Mouse (Mus musculus) layer of hippocampus, adult 9-10 months (tissue): ENCODE results near the gene Xylt1.

Experiments used
- DNase-seq: peaks from one replicate; pipeline ENCODE4 v3.0.0; 2022; ENCODE audit warnings: low spot score

Xylt1 gene

DNA sequence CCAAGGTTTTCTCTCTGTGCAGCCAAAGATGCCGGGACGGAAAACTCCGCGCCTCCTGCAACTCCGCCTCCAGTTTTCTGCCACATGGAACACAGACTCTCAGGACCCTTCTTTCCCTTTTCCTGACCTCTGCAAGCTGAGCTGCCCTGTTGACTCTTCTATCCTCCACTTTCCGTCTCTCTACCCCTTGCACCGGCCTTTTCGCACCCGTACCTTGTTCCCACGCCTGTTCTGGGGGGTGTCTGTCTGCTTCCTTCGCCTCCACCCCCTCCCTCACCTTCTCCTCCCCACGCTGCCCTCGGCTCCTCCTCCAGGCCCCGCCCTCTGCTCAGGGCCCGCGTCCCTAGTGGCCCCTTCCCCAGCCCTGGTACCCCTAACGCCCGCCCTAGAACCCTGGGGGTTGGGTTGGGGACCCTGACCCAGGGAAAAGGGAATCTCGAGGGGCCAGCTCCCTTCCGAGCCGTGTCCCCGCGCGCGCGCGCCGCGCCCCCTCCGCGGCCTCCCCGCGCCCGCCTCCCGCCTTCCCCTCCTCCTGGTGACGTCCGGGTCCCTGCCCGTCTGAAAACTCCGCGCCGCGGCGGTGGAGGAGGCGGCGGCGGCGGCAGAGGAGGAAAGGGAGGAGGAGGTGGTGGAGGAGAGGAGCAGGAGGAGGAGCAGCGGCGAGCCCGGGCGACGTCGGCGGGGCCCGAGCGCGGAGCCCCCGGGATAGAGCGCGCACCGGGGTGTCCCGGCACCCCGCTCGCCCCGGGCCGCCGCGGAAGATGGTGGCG lies at the start of gene Xylt1:
Gene Xylt1 (plus strand): TSS at position 562 of the 770 bp plus-strand sequence.
- no peak for DNase-seq

DNA sequence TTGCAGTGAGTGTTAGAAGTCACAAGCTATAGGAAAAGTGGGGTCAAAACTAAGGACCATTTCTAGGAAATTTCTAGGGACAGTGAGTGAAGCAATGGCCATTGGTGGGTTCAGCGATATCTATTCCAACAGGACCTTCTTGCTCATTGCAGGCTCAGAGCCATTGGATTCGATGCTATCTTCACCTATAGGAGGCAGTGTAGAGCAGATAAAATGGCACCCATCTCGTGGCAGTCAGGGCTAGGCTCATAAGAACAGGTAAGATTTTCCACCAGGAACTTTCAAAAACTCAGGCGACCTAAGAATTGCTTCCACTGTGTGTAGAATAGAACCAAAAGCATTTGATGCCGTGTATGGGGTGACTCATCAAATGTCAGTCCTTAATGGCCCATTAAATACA lies 46.8 kb upstream of the Xylt1 start:
- DNase-seq, result no peak

DNA sequence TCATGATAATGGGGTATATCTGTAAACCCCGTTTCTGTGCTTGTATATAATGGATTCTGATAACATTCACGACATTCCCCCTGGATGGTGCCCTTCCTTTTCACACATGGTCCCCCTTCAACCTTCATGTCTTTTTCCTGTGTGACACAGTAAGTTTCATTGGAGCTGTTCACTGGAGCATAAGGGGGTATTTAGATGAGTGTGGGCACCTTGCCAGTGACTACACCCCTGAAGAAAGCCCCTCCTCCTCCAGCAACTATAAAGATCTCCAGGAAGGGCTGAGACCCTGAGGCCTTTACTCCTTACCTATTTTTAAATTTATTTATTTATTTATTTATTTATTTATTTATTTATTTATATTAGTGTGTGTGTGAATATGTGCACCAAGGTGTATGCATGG lies 24.5 kb upstream of the Xylt1 start:
- DNase-seq, result no peak

DNA sequence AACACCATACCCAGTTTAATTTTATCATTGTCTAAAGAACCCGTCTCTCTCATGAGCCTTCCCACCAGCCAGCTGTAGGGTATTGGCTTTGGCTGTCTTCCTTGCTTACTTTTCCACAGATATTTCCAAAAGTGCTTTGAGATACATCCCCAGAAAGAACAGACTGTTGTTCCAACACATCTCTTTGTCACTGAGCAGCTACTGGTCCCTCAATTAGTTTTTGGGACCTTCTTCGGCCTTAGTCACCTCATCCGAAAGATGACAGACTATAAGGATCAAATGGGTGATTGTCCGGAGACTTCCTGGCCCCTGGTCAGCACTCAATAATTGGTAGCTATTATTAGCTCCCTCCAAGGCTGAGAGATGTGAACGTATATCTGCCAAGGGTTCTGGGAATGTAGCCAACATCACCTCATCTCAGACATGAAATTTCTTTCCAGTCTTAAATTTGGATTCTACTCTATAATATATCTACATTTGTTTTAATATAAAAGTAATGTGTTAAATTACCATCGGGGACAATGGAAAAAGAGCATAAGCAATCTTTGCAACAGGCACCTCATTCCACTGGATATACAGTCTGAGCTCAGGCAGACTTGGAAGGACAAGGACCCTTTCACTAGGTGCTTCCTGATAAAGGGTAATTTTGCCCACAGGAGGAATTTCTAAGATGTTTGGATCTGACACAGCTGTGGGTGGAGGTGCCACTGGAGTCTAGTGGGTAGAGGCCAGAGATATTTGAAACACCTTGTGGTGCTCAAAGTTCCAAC lies 23.2 kb upstream of the Xylt1 start:
- DNase-seq, result no peak

DNA sequence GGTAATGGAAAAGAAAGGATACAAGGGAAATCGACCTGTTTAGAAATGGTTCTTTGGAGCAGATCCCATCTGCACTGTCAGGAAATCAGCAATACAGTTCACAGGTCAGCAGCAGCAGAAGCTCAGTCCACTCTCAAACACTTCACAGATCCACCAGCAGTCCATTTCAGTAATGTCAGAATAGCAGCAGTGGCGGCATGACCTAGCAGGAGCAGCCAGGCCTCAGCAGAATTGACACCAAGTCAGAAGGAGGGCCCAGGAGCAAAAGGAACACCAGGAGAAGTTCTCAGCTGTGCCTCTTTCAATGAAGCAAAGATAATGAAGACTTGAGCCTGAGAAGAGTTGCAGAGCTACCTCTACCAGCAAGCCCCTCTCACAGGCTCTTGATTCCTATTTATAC lies 19.5 kb upstream of the Xylt1 start:
- DNase-seq, result no peak

DNA sequence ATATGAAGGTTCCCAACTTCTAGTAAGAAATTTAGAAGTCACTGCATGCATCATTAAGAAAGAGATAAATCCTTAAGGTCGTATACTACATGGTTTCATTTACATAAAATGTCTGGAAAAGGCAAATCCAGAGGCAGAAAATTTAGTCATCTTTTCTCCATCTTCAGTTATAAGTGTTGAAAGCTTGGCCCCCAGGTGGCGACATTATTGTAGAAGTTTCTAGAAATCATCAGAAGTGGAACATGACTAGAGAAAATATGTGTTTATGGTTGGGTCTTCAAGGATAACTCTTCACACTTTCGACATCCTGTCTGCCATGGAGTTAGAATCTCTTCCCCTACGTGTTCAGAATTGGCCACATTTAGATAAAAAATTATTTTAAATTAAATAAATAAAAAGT lies 18.3 kb upstream of the Xylt1 start:
- DNase-seq, result no peak

DNA sequence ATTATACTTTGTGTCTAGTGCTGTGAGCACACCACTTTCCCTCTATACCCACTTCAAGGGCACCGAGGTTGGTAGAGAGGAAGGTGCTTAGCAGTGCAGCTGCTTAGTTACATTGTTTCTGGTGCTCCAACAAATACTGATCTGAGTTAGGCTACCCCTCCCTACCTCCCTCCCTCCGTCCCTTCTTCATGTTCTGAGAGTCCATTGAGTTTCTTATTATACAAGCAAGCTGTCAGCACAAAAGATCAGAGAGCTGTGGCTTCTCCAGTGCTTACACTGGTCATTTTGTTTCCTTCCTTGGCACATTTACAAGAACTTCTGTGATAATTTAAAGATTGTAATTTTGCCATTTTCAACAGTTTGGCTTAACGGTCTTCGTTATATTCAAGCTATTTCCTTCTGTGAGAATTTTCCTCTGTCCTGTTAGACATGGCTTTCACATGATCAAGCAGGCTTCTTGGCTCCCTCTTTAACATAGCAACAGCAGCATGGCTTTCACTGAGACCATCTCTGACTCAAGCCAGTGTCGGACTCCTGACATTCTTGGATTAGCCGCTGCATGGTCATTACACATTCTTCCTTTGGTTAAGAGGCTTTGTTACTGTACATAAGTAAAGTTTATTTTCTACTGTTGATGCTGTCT lies 12.0 kb upstream of the Xylt1 start:
- DNase-seq, result no peak

DNA sequence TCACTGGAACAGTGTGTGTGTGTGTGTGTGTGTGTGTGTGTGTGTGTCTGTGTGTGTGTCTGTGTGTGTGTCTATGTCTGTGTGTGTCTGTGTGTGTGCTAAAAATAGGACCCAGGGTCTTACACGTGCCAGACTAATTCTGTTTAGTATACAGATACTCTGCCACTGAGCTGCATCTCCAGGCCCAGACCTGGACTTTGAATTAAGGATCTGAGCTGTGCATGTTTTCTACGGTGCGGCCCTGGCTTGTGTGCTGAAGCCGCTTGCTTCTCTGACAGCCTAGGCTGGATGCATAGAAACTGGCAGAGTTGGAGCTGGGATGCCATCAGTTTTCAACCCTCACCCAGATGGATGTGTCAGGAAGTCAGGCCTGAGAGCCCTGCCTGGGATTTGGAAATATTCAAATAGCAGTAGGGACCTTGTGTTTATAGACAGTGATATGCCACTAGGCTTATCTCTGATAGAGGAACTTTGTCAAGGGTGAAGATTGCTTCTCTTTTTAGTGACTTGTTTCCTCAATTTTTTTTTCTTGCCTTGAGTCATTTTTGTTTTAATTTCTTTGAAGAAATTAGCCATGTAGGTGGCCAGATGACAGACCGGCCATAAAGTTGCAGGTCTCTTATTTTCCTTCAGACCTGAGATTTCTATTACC lies 11.4 kb upstream of the Xylt1 start:
- DNase-seq, result no peak

DNA sequence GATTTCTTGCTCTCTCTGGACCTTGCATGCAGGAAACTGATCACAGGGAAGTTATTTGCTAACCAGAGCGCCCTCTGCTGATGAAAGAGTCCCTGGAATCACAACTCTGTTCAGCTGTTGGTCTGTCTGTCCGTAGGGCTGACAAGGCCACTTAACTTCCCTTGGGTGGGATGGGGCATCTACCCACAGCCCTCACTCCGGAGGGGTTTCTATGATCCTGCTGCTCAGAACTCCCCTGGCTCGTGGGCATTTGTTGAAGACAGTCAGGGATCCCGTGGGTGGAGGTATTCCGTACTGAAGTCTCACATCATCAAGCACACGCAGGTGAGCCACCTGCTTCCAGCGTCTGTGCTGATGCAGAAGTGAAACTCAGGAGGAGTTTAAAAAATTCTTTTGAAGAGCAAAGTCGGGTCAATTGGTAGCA lies 4.9 kb upstream of the Xylt1 start:
- peak; percentile 74 for DNase-seq

DNA sequence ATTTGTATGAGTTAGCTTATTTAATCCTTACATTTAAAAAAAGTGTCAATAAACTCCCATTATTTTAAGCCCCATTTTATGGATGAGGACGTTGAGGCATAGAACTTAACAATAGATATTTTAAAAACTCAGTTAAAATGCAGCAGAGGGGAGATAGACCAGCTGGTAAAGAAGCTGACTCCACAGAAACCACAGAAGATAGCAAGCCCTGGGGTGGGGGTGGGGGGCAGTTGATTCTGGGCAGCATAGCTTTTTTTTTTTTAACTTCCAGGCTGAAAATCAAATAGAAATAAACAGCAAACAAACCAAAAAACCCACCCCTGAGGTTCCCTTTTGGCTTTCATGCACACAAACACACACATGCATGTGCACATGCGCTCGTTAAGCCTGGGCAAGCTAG lies 3.6 kb upstream of the Xylt1 start:
- no peak for DNase-seq

DNA sequence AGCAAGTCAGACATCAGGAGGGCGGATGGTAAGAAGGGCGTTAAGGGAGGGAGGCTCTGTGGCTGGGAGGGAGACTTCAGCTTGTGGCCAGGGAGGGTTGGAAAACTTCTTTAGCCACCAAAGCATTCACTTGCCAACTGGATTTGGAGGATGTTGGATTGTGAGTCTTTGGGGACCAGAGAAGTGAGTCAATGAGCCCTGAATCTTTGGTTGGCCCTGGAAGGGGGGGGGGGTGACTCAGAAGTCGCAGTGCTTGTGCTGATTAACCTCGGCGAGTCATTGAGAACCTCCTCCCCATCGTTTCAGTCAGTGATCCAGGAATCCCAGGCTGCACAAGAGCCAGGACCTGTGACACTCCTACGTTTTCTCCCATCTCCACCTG lies 752 bp upstream of the Xylt1 start:
- DNase-seq, result no peak

DNA sequence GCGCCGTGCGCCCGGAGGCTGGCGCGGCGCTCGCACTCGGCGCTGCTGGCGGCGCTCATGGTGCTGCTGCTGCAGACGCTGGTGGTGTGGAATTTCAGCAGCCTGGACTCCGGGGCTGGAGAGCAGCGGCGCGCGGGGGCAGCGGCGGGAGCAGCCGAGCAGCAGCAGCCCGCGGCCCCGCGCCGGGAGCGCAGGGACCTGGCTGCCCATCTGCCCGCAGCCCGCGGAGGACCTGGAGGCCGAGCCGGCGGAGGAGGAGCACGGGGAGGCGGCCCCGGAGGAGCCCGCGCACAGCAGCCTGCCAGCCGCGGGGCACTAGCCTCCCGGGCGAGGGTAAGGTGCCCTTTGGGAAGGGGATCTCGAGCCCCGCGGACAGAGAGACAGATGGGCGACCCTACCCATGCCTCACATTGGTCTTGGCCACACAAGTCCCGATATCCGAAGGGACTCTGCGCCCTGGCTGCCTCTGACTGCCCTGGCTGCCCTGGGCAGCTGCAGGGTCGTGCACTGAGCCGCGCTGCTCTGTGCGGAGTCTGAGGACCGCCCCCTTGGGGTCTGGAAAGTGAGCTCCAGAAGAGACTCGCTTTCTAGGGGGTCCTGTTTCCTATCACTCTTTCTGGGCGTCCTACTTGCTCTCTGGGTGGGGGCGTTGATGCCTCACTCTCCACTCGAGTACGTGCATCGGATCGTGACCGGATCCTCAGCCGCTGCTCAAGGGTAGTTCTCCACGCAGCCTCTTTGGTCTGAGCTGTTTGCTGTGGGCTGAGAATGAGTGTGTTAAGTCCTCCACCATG lies 606 bp downstream of the Xylt1 start:
- DNase-seq, result no peak

DNA sequence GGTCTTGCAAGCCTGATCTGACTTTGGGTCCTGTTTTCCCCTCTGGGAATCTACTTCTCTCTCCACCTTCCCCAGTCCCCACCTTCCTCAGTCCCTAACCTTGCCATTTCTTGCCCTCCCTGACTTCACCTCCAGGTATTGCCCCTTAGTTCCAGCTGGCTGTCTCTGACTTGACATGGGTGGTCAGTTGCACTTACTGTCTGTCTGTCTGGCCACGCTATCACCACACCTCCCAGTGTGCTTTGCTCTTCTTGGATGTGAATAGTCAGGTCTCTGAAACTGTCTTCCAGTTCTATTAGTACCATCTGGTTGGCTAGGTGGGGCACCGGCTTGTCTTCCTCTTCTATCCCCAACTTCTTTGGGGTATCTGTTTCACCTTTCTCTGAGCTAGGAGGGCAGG lies 1.2 kb downstream of the Xylt1 start:
- no peak for DNase-seq

DNA sequence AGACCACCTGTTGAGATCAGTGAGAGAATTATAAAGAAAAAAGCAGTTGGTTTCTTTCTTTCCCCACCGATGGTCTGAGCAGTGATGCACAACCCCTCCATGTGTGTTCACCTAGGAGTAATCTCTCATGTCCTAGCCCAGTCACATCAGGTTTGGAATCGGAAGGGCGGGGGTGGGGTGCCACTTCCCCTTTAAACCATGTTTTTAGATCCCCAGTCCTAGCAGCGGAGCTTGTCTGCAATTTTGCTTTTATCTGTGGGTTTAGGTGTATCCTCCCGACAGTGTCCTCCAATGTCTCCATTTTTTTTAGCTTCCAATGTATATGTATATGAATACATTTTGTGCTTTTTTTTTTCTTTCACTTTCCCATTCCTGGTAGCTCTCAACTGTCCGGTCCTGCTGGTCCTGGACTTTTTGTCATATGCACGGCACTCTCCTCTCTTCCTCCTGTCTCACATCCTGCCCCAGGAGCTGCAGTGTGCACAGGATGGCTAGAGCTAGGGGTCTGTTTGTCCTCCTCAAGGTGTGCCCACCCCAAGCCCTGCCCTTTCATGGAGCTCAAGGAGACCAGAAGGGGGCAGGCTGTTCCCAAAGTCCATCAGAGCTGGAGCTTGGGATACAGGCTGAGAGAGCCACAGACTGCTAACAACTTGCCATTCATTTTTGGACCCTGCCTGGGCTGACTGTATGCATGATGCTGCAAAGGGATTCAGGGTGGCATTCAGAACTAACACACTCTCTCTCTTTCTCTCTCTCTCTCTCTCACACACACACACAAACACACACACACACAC lies 2.6 kb downstream of the Xylt1 start:
- DNase-seq, result no peak

DNA sequence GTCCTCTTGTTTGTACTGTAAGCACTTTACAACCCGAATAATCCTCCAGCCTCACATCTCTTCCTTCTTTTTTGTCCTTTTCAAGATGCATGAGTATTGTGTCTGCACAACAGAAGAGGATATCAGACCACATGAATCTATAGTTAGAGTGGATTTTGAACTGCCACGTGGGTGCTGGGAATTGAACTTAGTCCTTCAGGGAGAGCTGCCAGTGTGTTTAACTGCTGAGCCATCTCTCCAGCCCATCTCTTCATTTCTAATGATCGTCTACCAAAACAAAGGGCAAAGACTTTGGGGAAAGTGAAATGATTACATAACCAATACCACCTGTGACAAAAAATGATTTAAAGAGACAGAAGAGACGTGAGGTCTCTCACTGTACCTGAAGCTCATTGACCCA lies 5.6 kb downstream of the Xylt1 start:
- no peak for DNase-seq

DNA sequence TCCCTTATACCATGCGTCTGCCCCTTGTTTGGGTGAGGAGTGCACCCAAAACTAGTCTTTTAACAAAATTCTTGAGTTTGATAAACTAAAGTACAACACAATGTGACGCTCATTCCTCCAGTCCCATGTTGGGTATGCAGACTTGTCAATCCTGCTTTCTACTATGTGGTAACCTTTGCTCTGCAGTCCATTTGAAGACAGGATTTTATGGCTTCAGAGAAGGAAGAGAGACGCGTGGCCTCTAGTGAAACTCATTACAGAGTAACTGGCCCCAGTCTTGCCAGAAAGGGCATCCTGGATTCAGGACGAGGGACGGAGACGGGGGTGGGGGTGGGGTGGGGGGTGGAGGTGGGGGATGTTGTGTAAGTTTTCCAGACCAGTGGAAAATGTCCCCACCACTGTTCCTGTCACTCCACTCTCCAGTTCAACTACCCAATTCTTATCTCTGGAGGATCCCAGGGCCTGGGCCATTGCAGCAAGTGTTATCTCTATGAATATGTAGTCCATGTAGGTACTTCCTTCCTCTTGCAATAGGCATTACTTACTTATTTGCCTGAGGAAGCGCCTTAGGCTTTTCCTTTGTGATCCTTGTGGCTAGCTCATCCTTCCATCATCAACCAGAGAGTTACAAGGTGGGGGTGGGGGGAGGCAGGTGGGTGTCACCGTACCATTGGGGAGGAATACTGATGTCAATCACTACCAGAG lies 7.7 kb downstream of the Xylt1 start:
- DNase-seq, result no peak

DNA sequence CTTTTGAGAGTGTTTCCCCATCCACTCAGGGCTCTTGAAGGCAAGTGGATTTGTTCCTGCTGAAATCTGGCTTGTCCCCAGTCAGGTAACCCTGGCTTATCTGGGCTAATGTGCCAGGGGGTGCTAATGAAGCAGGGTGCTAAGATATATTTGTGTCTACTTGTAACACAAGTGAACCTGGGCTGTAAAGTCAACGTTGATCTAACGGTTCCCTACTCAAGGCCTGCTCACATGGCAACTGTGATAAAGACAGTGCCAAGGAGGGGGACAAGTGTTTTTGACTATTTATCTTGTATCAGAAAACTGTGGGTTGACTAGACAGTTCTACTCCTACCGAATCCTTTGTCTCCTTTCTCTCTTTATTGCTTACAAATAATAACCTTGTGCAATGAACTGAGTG lies 8.3 kb downstream of the Xylt1 start:
- no peak for DNase-seq

DNA sequence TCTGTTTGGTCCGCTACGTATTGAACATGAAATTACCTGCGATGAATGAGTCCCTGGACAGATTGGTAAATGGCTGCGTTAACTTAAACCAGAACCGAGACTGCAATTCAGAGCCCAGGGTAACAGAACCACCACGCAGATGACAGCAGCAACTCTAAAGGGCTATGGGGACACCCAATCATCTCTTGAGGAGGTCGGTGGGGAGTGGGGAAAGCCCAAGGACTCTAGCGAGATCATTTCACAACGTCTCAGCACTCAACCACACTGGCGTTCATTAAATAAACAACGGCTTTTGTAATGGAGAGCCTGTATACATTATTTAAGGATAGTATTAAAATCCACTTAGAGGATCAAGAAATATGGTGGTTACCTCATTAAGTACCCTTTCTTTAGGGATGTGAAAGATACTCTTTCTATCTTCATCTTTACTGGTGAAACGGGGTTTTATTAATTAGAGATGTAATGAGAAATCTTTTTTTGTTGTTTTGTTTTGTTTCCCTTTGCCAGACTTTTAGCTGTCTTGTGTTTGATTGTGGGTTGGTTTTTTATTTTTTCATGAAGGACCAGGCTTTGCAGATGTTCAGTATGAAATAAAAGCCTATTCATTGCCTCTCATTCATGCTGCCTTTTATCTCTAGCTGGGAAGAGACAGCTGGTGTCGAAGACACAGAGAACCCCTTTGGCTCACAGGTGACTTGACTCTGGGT lies 12.2 kb downstream of the Xylt1 start:
- DNase-seq, result no peak

DNA sequence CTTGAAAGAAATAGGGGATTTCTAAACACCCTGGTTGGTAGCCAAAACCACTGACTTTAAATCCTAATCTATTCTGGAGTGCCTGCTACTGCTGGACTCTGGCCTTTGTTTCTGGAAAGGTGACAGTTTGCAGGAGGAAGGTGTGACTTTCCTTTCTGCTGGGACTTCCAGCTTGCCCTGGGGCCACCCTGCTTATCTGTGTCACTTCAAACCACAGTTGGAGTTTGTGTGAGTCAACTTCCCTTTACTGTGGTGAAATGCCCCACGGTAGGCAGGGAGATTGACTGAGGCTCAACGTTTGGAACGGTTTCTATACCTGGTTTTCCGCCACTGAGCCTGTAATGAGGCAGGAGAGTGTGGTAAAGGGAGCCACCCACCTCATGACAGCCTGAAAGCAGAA lies 13.2 kb downstream of the Xylt1 start:
- no peak for DNase-seq

DNA sequence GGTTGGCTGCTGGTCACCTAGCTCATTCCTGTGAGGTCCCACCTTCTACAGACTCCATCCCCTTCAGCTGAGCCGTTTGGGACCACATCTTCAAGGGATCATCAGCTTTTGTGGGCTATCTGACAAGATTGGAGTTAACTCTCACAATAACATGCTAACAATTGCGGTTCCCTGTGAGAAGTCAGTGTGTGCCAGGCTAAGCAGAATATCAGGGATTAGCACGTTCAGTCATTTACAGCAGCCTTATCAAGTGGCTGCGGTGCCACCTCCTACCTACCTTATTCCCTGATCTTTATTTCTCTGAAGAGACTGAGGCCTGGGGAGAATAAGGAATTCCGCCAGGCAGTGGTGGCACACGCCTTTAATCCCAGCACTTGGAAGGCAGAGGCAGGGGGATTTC lies 13.6 kb downstream of the Xylt1 start:
- no peak for DNase-seq
